ENCODE assay signal across 18 mouse cellular contexts in the genomic region with DNA sequence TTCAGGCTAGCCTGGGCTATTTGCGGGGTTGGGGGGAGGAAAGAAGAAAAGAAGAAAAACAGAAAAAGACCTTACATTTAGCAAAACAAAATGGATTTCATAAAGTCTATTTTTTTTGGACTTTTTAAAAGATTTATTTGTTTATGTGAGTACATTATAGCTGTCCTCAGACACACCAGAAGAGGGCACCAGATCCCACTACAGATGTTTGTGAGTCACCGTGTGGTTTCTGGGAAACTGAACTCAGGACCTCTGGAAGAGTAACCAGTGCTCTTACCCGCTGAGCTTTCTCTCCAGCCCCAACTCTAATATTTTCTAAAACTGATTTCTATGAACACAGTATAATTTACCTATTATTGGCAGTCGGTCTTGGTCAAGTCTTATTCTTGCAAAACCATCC. TPM values are rescaled to one million over a fixed set of nuclear protein-coding genes. Genes with fewer than 3 reads are reported as not detected.
DNase-seq lines count a peak whose midpoint lies in the region; ATAC-seq and TF ChIP-seq lines count a peak whose summit lies in the region.
"Had no signal": no experiment of that assay in that cellular context is flagged by ENCODE, and none has a peak within 500 bp of the region (broad histone marks: within the 10 kb centered on the region; RNA-seq: fewer than 3 reads in every experiment).

No protein-coding gene starts in this region.

- no peaks in the 10 kb centered on the region for H3K27me3 ChIP-seq in forebrain, postnatal 0 days (ENCODE audit: insufficient read depth, low read length)
- no peaks in the 10 kb centered on the region for H3K27me3 ChIP-seq in forebrain, embryonic 14.5 days (replicated peaks; ENCODE audit: control insufficient read depth, insufficient read depth, low read length)
- H3K27me3 ChIP-seq in kidney, postnatal 0 days (ENCODE audit: insufficient read depth, low read length): no peaks in the 10 kb centered on the region
- no peaks in the 10 kb centered on the region for H3K27me3 ChIP-seq in midbrain, embryonic 14.5 days (ENCODE audit: control insufficient read depth, insufficient read depth, low read length)
- H3K27me3 ChIP-seq in midbrain, embryonic 16.5 days (ENCODE audit: control insufficient read depth, insufficient read depth, low read depth, low read length): no peaks in the 10 kb centered on the region
- H3K27me3 ChIP-seq: limb, embryonic 12.5 days; midbrain, embryonic 13.5 days had no signal

- H3K9ac ChIP-seq in forebrain, postnatal 0 days: no peak overlapping the region
- H3K9ac ChIP-seq in forebrain, embryonic 14.5 days (ENCODE audit: low read length): no peak overlapping the region
- H3K9ac ChIP-seq in kidney, postnatal 0 days (ENCODE audit: low read depth, low read length): no peak overlapping the region
- no peak overlapping the region for H3K9ac ChIP-seq in midbrain, embryonic 14.5 days (replicated peaks; ENCODE audit: low read length)
- no peak overlapping the region for H3K9ac ChIP-seq in midbrain, embryonic 16.5 days (ENCODE audit: low read depth, low read length)
- H3K9ac ChIP-seq: limb, embryonic 12.5 days; midbrain, embryonic 13.5 days had no signal

- H3K4me3 ChIP-seq in forebrain, postnatal 0 days (ENCODE audit: low read depth, low read length): no peak overlapping the region
- H3K4me3 ChIP-seq in forebrain, embryonic 14.5 days (ENCODE audit: low read depth, low read length): no peak overlapping the region
- H3K4me3 ChIP-seq in kidney, postnatal 0 days (replicated peaks; ENCODE audit: low read depth, low read length): no peak overlapping the region
- H3K4me3 ChIP-seq in midbrain, embryonic 14.5 days (replicated peaks; ENCODE audit: low read depth, low read length): no peak overlapping the region
- H3K4me3 ChIP-seq in midbrain, embryonic 16.5 days (ENCODE audit: low read depth, low read length): no peak overlapping the region
- H3K4me3 ChIP-seq: limb, embryonic 12.5 days; midbrain, embryonic 13.5 days had no signal

- DNase-seq in forebrain, postnatal 0 days: no peak
- no peak for DNase-seq in forebrain, embryonic 14.5 days (ENCODE audit: low spot score)
- DNase-seq in kidney, postnatal 0 days (ENCODE audit: low spot score): no peak
- DNase-seq in kidney, postnatal 14 days: no peak
- DNase-seq in midbrain, embryonic 14.5 days: peak; percentile 17
- DNase-seq in adrenal gland, postnatal 36 days: no peak
- no peak for DNase-seq in layer of hippocampus, postnatal 14 days (ENCODE audit: low spot score in 2 of 2)
- DNase-seq: cerebellum, adult 9-11 months; gastrocnemius, postnatal 14 days; heart, postnatal 4 days; kidney, adult 9 months; thymus, postnatal 25 days had no signal

- H3K4me2 ChIP-seq in forebrain, postnatal 0 days (ENCODE audit: low read depth): no peak overlapping the region
- H3K4me2 ChIP-seq in forebrain, embryonic 14.5 days (ENCODE audit: low read length): no peak overlapping the region
- H3K4me2 ChIP-seq in kidney, postnatal 0 days (ENCODE audit: low read length): no peak overlapping the region
- H3K4me2 ChIP-seq in midbrain, embryonic 14.5 days (ENCODE audit: low read length): no peak overlapping the region
- no peak overlapping the region for H3K4me2 ChIP-seq in midbrain, embryonic 16.5 days (ENCODE audit: low read length)
- H3K4me2 ChIP-seq: heart, embryonic 11.5 days; limb, embryonic 12.5 days; midbrain, embryonic 13.5 days had no signal

- 82% methylated on average over 4 of the region's 4 CpGs for WGBS in forebrain, postnatal 0 days
- WGBS in forebrain, embryonic 14.5 days: 89% methylated on average over 4 of the region's 4 CpGs
- 90% methylated on average over 4 of the region's 4 CpGs for WGBS in kidney, postnatal 0 days
- 93% methylated on average over 4 of the region's 4 CpGs for WGBS in midbrain, embryonic 14.5 days
- 94% methylated on average over 4 of the region's 4 CpGs for WGBS in midbrain, embryonic 16.5 days

- H3K27ac ChIP-seq in forebrain, postnatal 0 days (ENCODE audit: low read depth, low read length): no peak overlapping the region
- no peak overlapping the region for H3K27ac ChIP-seq in forebrain, embryonic 14.5 days (ENCODE audit: low read depth, low read length)
- no peak overlapping the region for H3K27ac ChIP-seq in kidney, postnatal 0 days
- no peak overlapping the region for H3K27ac ChIP-seq in midbrain, embryonic 14.5 days (replicated peaks; ENCODE audit: low read depth, low read length)
- H3K27ac ChIP-seq in midbrain, embryonic 16.5 days (ENCODE audit: low read length): no peak overlapping the region
- H3K27ac ChIP-seq: limb, embryonic 12.5 days; macrophage; midbrain, embryonic 13.5 days had no signal

- no peak for ATAC-seq in forebrain, postnatal 0 days
- ATAC-seq in forebrain, embryonic 14.5 days: no peak
- no peak for ATAC-seq in kidney, postnatal 0 days (replicated peaks; ENCODE audit: low FRiP score, low read depth)
- no peak for ATAC-seq in midbrain, embryonic 14.5 days (ENCODE audit: low FRiP score, low TSS enrichment)
- no peak for ATAC-seq in midbrain, embryonic 16.5 days
- ATAC-seq: activated CD4-positive, CD25-positive, alpha-beta regulatory T cell, adult 4 months; midbrain, embryonic 13.5 days had no signal

- peaks cover 39% of the 10 kb centered on the region for H3K36me3 ChIP-seq in forebrain, postnatal 0 days (ENCODE audit: insufficient read depth)
- H3K36me3 ChIP-seq in forebrain, embryonic 14.5 days (ENCODE audit: control insufficient read depth, insufficient read depth, low read length): peaks cover 61% of the 10 kb centered on the region
- peaks cover 58% of the 10 kb centered on the region for H3K36me3 ChIP-seq in kidney, postnatal 0 days (ENCODE audit: insufficient read depth, low read length)
- H3K36me3 ChIP-seq in midbrain, embryonic 14.5 days (ENCODE audit: control insufficient read depth, insufficient read depth, low read length): peaks cover 69% of the 10 kb centered on the region
- H3K36me3 ChIP-seq in midbrain, embryonic 16.5 days (ENCODE audit: control insufficient read depth, insufficient read depth, low read length): peaks cover 14% of the 10 kb centered on the region

- TF ChIP-seq CTCF in forebrain, postnatal 0 days (IDR thresholded peaks at IDR 0.05; ENCODE audit: low read depth): peak; percentile 37
- peak; percentile 44 for TF ChIP-seq CTCF in kidney, postnatal 0 days (IDR thresholded peaks at IDR 0.05; ENCODE audit: low read depth)

- H3K9me3 ChIP-seq in forebrain, postnatal 0 days (ENCODE audit: low read length): no peaks in the 10 kb centered on the region
- no peaks in the 10 kb centered on the region for H3K9me3 ChIP-seq in forebrain, embryonic 14.5 days (replicated peaks; ENCODE audit: control insufficient read depth, low read length)
- no peaks in the 10 kb centered on the region for H3K9me3 ChIP-seq in kidney, postnatal 0 days (replicated peaks; ENCODE audit: low read length)
- H3K9me3 ChIP-seq in midbrain, embryonic 14.5 days (ENCODE audit: control insufficient read depth, low read length): no peaks in the 10 kb centered on the region
- H3K9me3 ChIP-seq in midbrain, embryonic 16.5 days (replicated peaks; ENCODE audit: control insufficient read depth, low read length, poor library complexity, severe bottlenecking): no peaks in the 10 kb centered on the region
- H3K9me3 ChIP-seq: limb, embryonic 12.5 days; midbrain, embryonic 13.5 days had no signal

- no peaks in the 10 kb centered on the region for H3K4me1 ChIP-seq in forebrain, postnatal 0 days (ENCODE audit: insufficient read depth)
- no peaks in the 10 kb centered on the region for H3K4me1 ChIP-seq in forebrain, embryonic 14.5 days (ENCODE audit: control insufficient read depth, insufficient read depth, low read length)
- H3K4me1 ChIP-seq in kidney, postnatal 0 days (replicated peaks; ENCODE audit: insufficient read depth, low read length): no peaks in the 10 kb centered on the region
- no peaks in the 10 kb centered on the region for H3K4me1 ChIP-seq in midbrain, embryonic 14.5 days (ENCODE audit: control insufficient read depth, insufficient read depth, low read length)
- peaks cover 3% of the 10 kb centered on the region; the same call in 1 of the 2 replicates for H3K4me1 ChIP-seq in midbrain, embryonic 16.5 days (ENCODE audit: control insufficient read depth, insufficient read depth, low read length)
- H3K4me1 ChIP-seq: limb, embryonic 12.5 days had no signal

RNA-seq across cellular contexts. Expression of gene Ate1, which starts 15.0 kb away (rescaled TPM):
- total RNA-seq in forebrain, postnatal 0 days (2014; rRNA removed): 44.2 and 50.8 TPM in 2 replicates
- 65.6 and 97.7 TPM in 2 replicates for polyA plus RNA-seq in forebrain, postnatal 0 days (2015; fragmentation: Nextera tagmentation; extraction: Ambion mirVana)
- polyA plus RNA-seq in forebrain, embryonic 14.5 days (2014; fragmentation: Nextera tagmentation; extraction: Ambion mirVana): 73.7 and 85.8 TPM in 2 replicates
- polyA plus RNA-seq in kidney, postnatal 0 days (2015; fragmentation: Nextera tagmentation; extraction: Ambion mirVana): 73.7 and 75.7 TPM in 2 replicates
- 113 and 122 TPM in 2 replicates for polyA plus RNA-seq in midbrain, embryonic 14.5 days (2014; fragmentation: Nextera tagmentation; extraction: Ambion mirVana)
- 117 and 120 TPM in 2 replicates for polyA plus RNA-seq in midbrain, embryonic 16.5 days (2015; fragmentation: Nextera tagmentation; extraction: Ambion mirVana)
- total RNA-seq in adrenal gland, postnatal 36 days (2021): 10 to 100 TPM; 43.5 to 45.0 TPM
- 10 to 100 TPM; 61.6 to 61.9 TPM for total RNA-seq in layer of hippocampus, postnatal 14 days (2021)

RNA-seq across cellular contexts. Expression of gene Nsmce4a, which starts 37.7 kb away (rescaled TPM):
- 52.5 and 58.6 TPM in 2 replicates for total RNA-seq in forebrain, postnatal 0 days (2014; rRNA removed)
- 76.8 and 87.6 TPM in 2 replicates for polyA plus RNA-seq in forebrain, postnatal 0 days (2015; fragmentation: Nextera tagmentation; extraction: Ambion mirVana)
- 130 and 154 TPM in 2 replicates for polyA plus RNA-seq in forebrain, embryonic 14.5 days (2014; fragmentation: Nextera tagmentation; extraction: Ambion mirVana)
- 163 and 179 TPM in 2 replicates for polyA plus RNA-seq in kidney, postnatal 0 days (2015; fragmentation: Nextera tagmentation; extraction: Ambion mirVana)
- 99.1 and 114 TPM in 2 replicates for polyA plus RNA-seq in midbrain, embryonic 14.5 days (2014; fragmentation: Nextera tagmentation; extraction: Ambion mirVana)
- 70.3 and 73.2 TPM in 2 replicates for polyA plus RNA-seq in midbrain, embryonic 16.5 days (2015; fragmentation: Nextera tagmentation; extraction: Ambion mirVana)
- total RNA-seq in adrenal gland, postnatal 36 days (2021): 10 to 100 TPM; 52.0 to 92.5 TPM
- total RNA-seq in layer of hippocampus, postnatal 14 days (2021): 10 to 100 TPM; 32.6 to 33.3 TPM

RNA-seq across cellular contexts. Expression of gene Tacc2, which starts 42.1 kb away (rescaled TPM):
- total RNA-seq in forebrain, postnatal 0 days (2014; rRNA removed): 49.1 and 54.1 TPM in 2 replicates
- polyA plus RNA-seq in forebrain, postnatal 0 days (2015; fragmentation: Nextera tagmentation; extraction: Ambion mirVana): 51.3 and 60.9 TPM in 2 replicates
- polyA plus RNA-seq in forebrain, embryonic 14.5 days (2014; fragmentation: Nextera tagmentation; extraction: Ambion mirVana): 40.2 and 47.9 TPM in 2 replicates
- 27.5 and 29.5 TPM in 2 replicates for polyA plus RNA-seq in kidney, postnatal 0 days (2015; fragmentation: Nextera tagmentation; extraction: Ambion mirVana)
- 50.8 and 72.4 TPM in 2 replicates for polyA plus RNA-seq in midbrain, embryonic 14.5 days (2014; fragmentation: Nextera tagmentation; extraction: Ambion mirVana)
- 61.1 and 66.3 TPM in 2 replicates for polyA plus RNA-seq in midbrain, embryonic 16.5 days (2015; fragmentation: Nextera tagmentation; extraction: Ambion mirVana)
- total RNA-seq in adrenal gland, postnatal 36 days (2021): 10 to 100 TPM; 26.6 to 35.5 TPM
- 10 to 100 TPM; 86.2 to 86.5 TPM for total RNA-seq in layer of hippocampus, postnatal 14 days (2021)
